In the genomic region with DNA sequence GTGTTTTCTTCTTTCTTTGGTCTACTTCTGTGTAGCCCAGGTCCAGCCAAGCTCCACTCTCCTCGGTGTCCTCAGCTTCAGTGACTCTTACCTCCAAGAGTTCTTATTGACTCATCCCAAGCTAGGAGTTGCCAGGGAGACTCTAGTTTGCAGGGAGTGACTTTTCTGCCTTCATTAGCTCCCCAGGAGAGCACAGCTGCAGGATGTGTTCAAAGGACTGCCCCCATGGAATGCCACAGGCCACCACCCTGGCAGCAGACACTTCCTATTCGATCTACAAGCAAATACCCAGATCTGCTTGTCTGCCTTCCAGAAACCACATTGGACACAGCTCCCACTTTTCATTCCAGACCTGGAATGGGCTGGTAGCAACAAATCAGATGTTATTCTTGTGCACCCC, we compare ENCODE assay signal across 22 mouse cellular contexts.
A peak's percentile ranks its signal among the peaks of the same experiment; 100 is the strongest.
DNase-seq lines count a peak whose midpoint lies in the region; ATAC-seq and TF ChIP-seq lines count a peak whose summit lies in the region.
"Had no signal": no experiment of that assay in that cellular context is flagged by ENCODE, and none has a peak within 500 bp of the region (broad histone marks: within the 10 kb centered on the region; RNA-seq: fewer than 3 reads in every experiment).

No protein-coding gene starts in this region.

- H3K27ac ChIP-seq in midbrain, embryonic 11.5 days (ENCODE audit: low read depth, low read length) = no peak overlapping the region
- no peak overlapping the region for H3K27ac ChIP-seq in midbrain, postnatal 0 days (ENCODE audit: low read depth, low read length)

- H3K9ac ChIP-seq in midbrain, embryonic 11.5 days (ENCODE audit: low read length) = no peak overlapping the region
- no peak overlapping the region for H3K9ac ChIP-seq in midbrain, postnatal 0 days (replicated peaks; ENCODE audit: low read length, poor library complexity, severe bottlenecking)

- H3ac ChIP-seq in myocyte (ENCODE audit: control insufficient read depth, insufficient read length) = no peak overlapping the region

- in situ Hi-C loops in Patski (cut with MboI; ENCODE audit: low pct_unique_long_range_greater_than_20kb) = no loop called here

- no peak for TF ChIP-seq POLR2A in myocyte (IDR thresholded peaks at IDR 0.05; ENCODE audit: insufficient read length, low read depth)

- CTCF ChIA-PET in Patski (lab: Charles Lee) = interaction anchor here (1.4 to 1.8 kb wide), 2 partner anchors 11 to 31 kb away, joined by 3 read pairs; no protein-coding TSS in a partner anchor

- 73% methylated on average over 2 of the region's 2 CpGs for WGBS in midbrain, embryonic 11.5 days
- 79% methylated on average over 2 of the region's 2 CpGs for WGBS in midbrain, postnatal 0 days

- no peaks in the 10 kb centered on the region for H3K9me3 ChIP-seq in midbrain, embryonic 11.5 days (ENCODE audit: control insufficient read depth, low read length)
- 0 out of 2 replicates have a peak, but pooled peaks cover 2% of the 10 kb centered on the region for H3K9me3 ChIP-seq in midbrain, postnatal 0 days (ENCODE audit: low read length)

- no peaks in the 10 kb centered on the region for H3K79me2 ChIP-seq in myocyte (ENCODE audit: control insufficient read depth, insufficient read depth)

- no peaks in the 10 kb centered on the region for H3K27me3 ChIP-seq in midbrain, embryonic 11.5 days (ENCODE audit: control insufficient read depth, insufficient read depth, low read length)
- no peaks in the 10 kb centered on the region for H3K27me3 ChIP-seq in midbrain, postnatal 0 days (ENCODE audit: insufficient read depth, low read length)
- H3K27me3 ChIP-seq in Patski (no peaks in the 10 kb centered on the region), myocyte (ENCODE audit: control insufficient read depth, insufficient read depth, insufficient read length) (no peaks in the 10 kb centered on the region)

- no peak overlapping the region for H3K4me2 ChIP-seq in midbrain, embryonic 11.5 days
- H3K4me2 ChIP-seq in midbrain, postnatal 0 days (ENCODE audit: low read depth, low read length, poor library complexity, severe bottlenecking) = no peak overlapping the region
- no peak overlapping the region for H3K4me2 ChIP-seq in myocyte (ENCODE audit: low read depth)

- POLR2A ChIA-PET in Patski (lab: Charles Lee) = no interaction called here

- no peak for TF ChIP-seq CTCF in midbrain, postnatal 0 days (IDR thresholded peaks at IDR 0.05)
- TF ChIP-seq CTCF in Patski (IDR thresholded peaks at IDR 0.05) = no peak

- intact Hi-C loops in heart, postnatal 10 days (cut with DNase I) = no loop called here

- peak; percentile 54 for DNase-seq in midbrain, embryonic 11.5 days (ENCODE audit: low spot score, missing footprints)
- no peak for DNase-seq in midbrain, postnatal 0 days (ENCODE audit: low spot score)
- peak; percentile 18 for DNase-seq in Muller cell, postnatal 12 days (ENCODE audit: inconsistent ontology term)
- DNase-seq in Patski (ENCODE audit: low read depth, low spot score) = peak; percentile 13
- no peak for DNase-seq in heart, postnatal 10 days
- DNase-seq: adrenal gland, adult 2 months; adrenal gland, adult 8-10 months; adrenal gland, postnatal 10 days; adrenal gland, postnatal 14 days; adrenal gland, postnatal 25 days; adrenal gland, postnatal 36 days; B cell, adult 2 months; cerebellum, adult 11 months; cerebellum, adult 11-12 months; cerebellum, adult 18-20 months; cerebellum, adult 2 months had no signal

- no peaks in the 10 kb centered on the region for H3K4me1 ChIP-seq in midbrain, embryonic 11.5 days (ENCODE audit: control insufficient read depth, insufficient read depth, low read length)
- H3K4me1 ChIP-seq in midbrain, postnatal 0 days (ENCODE audit: insufficient read depth, low read length) = no peaks in the 10 kb centered on the region

- H3K36me3 ChIP-seq in midbrain, embryonic 11.5 days (ENCODE audit: control insufficient read depth, insufficient read depth, low read length) = no peaks in the 10 kb centered on the region
- no peaks in the 10 kb centered on the region for H3K36me3 ChIP-seq in midbrain, postnatal 0 days (ENCODE audit: insufficient read depth, low read length)
- H3K36me3 ChIP-seq in myocyte (ENCODE audit: control insufficient read depth, insufficient read depth) = no peaks in the 10 kb centered on the region
- H3K36me3 ChIP-seq: G1E had no signal

- no peak overlapping the region for H3K4me3 ChIP-seq in midbrain, embryonic 11.5 days (ENCODE audit: low read depth, low read length)
- H3K4me3 ChIP-seq in midbrain, postnatal 0 days (ENCODE audit: low read depth, low read length) = no peak overlapping the region
- no peak overlapping the region for H3K4me3 ChIP-seq in myocyte

- no peak for ATAC-seq in midbrain, embryonic 11.5 days (ENCODE audit: low FRiP score)
- no peak for ATAC-seq in midbrain, postnatal 0 days (ENCODE audit: low FRiP score)
- no peak for ATAC-seq in Patski
- ATAC-seq in inflammation-experienced regulatory T-cells, adult 6 months = no peak
- ATAC-seq in monocyte, adult 5-6 weeks (replicated peaks; ENCODE audit: insufficient number of reproducible peaks, low FRiP score, low TSS enrichment, poor library complexity, severe bottlenecking) = no peak
- ATAC-seq: activated CD4-positive, CD25-positive, alpha-beta regulatory T cell, adult 4 months; CD4-positive, CD25-positive, alpha-beta regulatory T cell, adult 4 months had no signal

TF ChIP-seq in myocyte, 11 proteins besides CTCF, POLR2A, EP300 and RAD21:
- TF ChIP-seq REST (IDR thresholded peaks at IDR 0.05; ENCODE audit: insufficient read depth, insufficient read length) (no peak), MYOD1 (IDR thresholded peaks at IDR 0.05; ENCODE audit: control insufficient read depth in 1 of 3, insufficient read length in 2 of 3, low read depth in 2 of 3) (peak in 2 of 3 experiments; percentile 5 to 74), MYOG (IDR thresholded peaks at IDR 0.05; ENCODE audit: control insufficient read depth in 1 of 3, insufficient read depth in 1 of 3, insufficient read length in 2 of 3, low read depth in 2 of 3) (peak in 2 of 3 experiments; percentile 61), SRF (IDR thresholded peaks at IDR 0.05; ENCODE audit: control insufficient read depth, insufficient read length, low read depth) (no peak)

Comparison
In these comparisons a context has a peak if more than half of its experiments do, and no peak if none do; other contexts are left out.
1. DNase-seq: peak in midbrain, embryonic 11.5 days (single experiment), Muller cell, postnatal 12 days (single experiment) and Patski (single experiment); none in midbrain, postnatal 0 days (single experiment) and heart, postnatal 10 days (0 of 2).